Comparison of ENCODE assay signal across 8 mouse cellular contexts in the genomic region with DNA sequence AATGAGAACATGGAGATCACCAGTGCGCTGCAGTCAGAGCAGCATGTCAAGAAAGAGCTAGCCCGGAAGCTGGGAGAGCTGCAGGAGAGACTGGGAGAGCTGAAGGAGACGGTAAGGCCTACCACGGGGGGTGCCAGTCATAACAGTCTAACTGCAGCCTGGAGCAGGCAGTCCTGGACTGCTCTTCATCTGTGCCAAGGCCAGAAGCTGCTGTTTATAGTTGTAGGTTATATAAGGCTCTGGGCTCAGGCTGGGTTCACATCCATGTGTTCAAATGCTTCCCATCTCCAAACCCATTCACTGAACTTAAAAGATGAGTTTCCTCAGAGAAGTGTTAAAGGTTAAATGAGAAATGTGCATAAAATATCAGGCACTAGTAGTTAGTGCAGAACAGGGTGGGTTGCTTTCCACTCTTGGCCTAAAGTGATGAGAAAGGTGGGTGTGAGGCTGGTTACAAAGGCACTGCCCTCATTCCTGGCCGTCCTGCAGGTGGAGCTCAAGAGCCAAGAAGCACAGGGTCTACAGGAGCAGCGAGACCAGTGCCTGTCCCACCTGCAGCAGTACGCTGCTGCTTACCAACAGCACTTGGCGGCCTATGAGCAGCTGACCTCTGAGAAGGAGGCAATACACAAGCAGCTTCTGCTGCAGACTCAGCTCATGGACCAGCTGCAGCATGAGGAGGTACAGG. TPM values are rescaled to one million over a fixed set of nuclear protein-coding genes. Genes with fewer than 3 reads are reported as not detected.
DNase-seq lines count a peak whose midpoint lies in the region; ATAC-seq and TF ChIP-seq lines count a peak whose summit lies in the region.
"Had no signal": no experiment of that assay in that cellular context is flagged by ENCODE, and none has a peak within 500 bp of the region (broad histone marks: within the 10 kb centered on the region; RNA-seq: fewer than 3 reads in every experiment).

No protein-coding gene starts in this region.

- H3K9ac ChIP-seq in hindbrain, postnatal 0 days (replicated peaks; ENCODE audit: low read length) = no peak overlapping the region
- no peak overlapping the region for H3K9ac ChIP-seq in lung, embryonic 16.5 days (ENCODE audit: low read length)
- H3K9ac ChIP-seq: heart, embryonic 13.5 days had no signal

- WGBS in hindbrain, postnatal 0 days = 54% methylated on average over 8 of the region's 8 CpGs
- 51% methylated on average over 8 of the region's 8 CpGs for WGBS in lung, embryonic 16.5 days

- H3K4me2 ChIP-seq in hindbrain, postnatal 0 days (ENCODE audit: low read depth, low read length) = no peak overlapping the region
- no peak overlapping the region for H3K4me2 ChIP-seq in lung, embryonic 16.5 days (ENCODE audit: low read depth, low read length)
- H3K4me2 ChIP-seq: heart, embryonic 13.5 days had no signal

- no peaks in the 10 kb centered on the region for H3K9me3 ChIP-seq in hindbrain, postnatal 0 days (ENCODE audit: low read length)
- H3K9me3 ChIP-seq in lung, embryonic 16.5 days (ENCODE audit: control insufficient read depth, low read length) = no peaks in the 10 kb centered on the region
- H3K9me3 ChIP-seq: heart, embryonic 13.5 days had no signal

- peaks cover 68% of the 10 kb centered on the region for H3K36me3 ChIP-seq in hindbrain, postnatal 0 days (ENCODE audit: insufficient read depth, low read length)
- peaks cover 56% of the 10 kb centered on the region for H3K36me3 ChIP-seq in lung, embryonic 16.5 days (ENCODE audit: control insufficient read depth, insufficient read depth, low read length)

- no peaks in the 10 kb centered on the region for H3K4me1 ChIP-seq in hindbrain, postnatal 0 days (ENCODE audit: insufficient read depth, low read length)
- H3K4me1 ChIP-seq in lung, embryonic 16.5 days (replicated peaks; ENCODE audit: control insufficient read depth, insufficient read depth, low read length) = no peaks in the 10 kb centered on the region
- H3K4me1 ChIP-seq: heart, embryonic 13.5 days had no signal

- DNase-seq in right cerebral cortex, postnatal 10 days (ENCODE audit: low spot score in 2 of 2) = peak; percentile 59 to 69
- DNase-seq in right cerebral cortex, postnatal 36 days (ENCODE audit: low spot score in 2 of 2) = no peak
- peak; percentile 63 for DNase-seq in adrenal gland, postnatal 14 days
- peak; percentile 85 for DNase-seq in embryo, embryonic 10 days (ENCODE audit: low spot score)
- DNase-seq in hindbrain, postnatal 0 days (ENCODE audit: low spot score) = peak; percentile 35
- peak; percentile 45 to 80 for DNase-seq in spleen, postnatal 4 days (ENCODE audit: low spot score in 2 of 2)

- no peak overlapping the region for H3K27ac ChIP-seq in hindbrain, postnatal 0 days
- H3K27ac ChIP-seq in lung, embryonic 16.5 days (ENCODE audit: low read length) = no peak overlapping the region
- H3K27ac ChIP-seq: heart, embryonic 13.5 days had no signal

- no peaks in the 10 kb centered on the region for H3K27me3 ChIP-seq in hindbrain, postnatal 0 days (ENCODE audit: insufficient read depth, low read length)
- H3K27me3 ChIP-seq in lung, embryonic 16.5 days (ENCODE audit: control insufficient read depth, insufficient read depth, low read depth, low read length) = no peaks in the 10 kb centered on the region
- H3K27me3 ChIP-seq: heart, embryonic 13.5 days had no signal

- ATAC-seq in hindbrain, postnatal 0 days = no peak
- peak; percentile 50 for ATAC-seq in lung, embryonic 16.5 days (ENCODE audit: low read depth)

- no peak overlapping the region for H3K4me3 ChIP-seq in hindbrain, postnatal 0 days (ENCODE audit: low read length)
- no peak overlapping the region for H3K4me3 ChIP-seq in lung, embryonic 16.5 days (ENCODE audit: low read length)
- H3K4me3 ChIP-seq: heart, embryonic 13.5 days had no signal

- peak; percentile 77 for TF ChIP-seq CTCF in hindbrain, postnatal 0 days (IDR thresholded peaks at IDR 0.05; ENCODE audit: low read depth)

RNA-seq across cellular contexts. Expression of a gene that starts 16.4 kb away (rescaled TPM):
- 251 and 254 TPM in 2 replicates for total RNA-seq in adrenal gland, postnatal 14 days (2021)
- 302 and 319 TPM in 2 replicates for total RNA-seq in hindbrain, postnatal 0 days (2014; rRNA removed)
- polyA plus RNA-seq in hindbrain, postnatal 0 days (2015; fragmentation: Nextera tagmentation; extraction: Ambion mirVana) = 487 and 513 TPM in 2 replicates
- polyA plus RNA-seq in lung, embryonic 16.5 days (2015; fragmentation: Nextera tagmentation; extraction: Ambion mirVana) = 396 and 415 TPM in 2 replicates

RNA-seq across cellular contexts. Expression of a gene that starts 17.1 kb away (rescaled TPM):
- 69.4 and 72.8 TPM in 2 replicates for total RNA-seq in adrenal gland, postnatal 14 days (2021)
- 49.3 and 55.8 TPM in 2 replicates for total RNA-seq in hindbrain, postnatal 0 days (2014; rRNA removed)
- polyA plus RNA-seq in hindbrain, postnatal 0 days (2015; fragmentation: Nextera tagmentation; extraction: Ambion mirVana) = 24.4 and 25.7 TPM in 2 replicates
- 25.8 and 27.9 TPM in 2 replicates for polyA plus RNA-seq in lung, embryonic 16.5 days (2015; fragmentation: Nextera tagmentation; extraction: Ambion mirVana)

RNA-seq across cellular contexts. Expression of a gene that starts 44.3 kb away (rescaled TPM):
- 132 and 137 TPM in 2 replicates for total RNA-seq in adrenal gland, postnatal 14 days (2021)
- total RNA-seq in hindbrain, postnatal 0 days (2014; rRNA removed) = 115 and 138 TPM in 2 replicates
- 90.8 and 92.5 TPM in 2 replicates for polyA plus RNA-seq in hindbrain, postnatal 0 days (2015; fragmentation: Nextera tagmentation; extraction: Ambion mirVana)
- polyA plus RNA-seq in lung, embryonic 16.5 days (2015; fragmentation: Nextera tagmentation; extraction: Ambion mirVana) = 60.8 and 63.8 TPM in 2 replicates

RNA-seq across cellular contexts. Expression of a gene that starts 47.8 kb away (rescaled TPM):
- total RNA-seq in adrenal gland, postnatal 14 days (2021) = 61.8 and 67.0 TPM in 2 replicates
- 87.6 and 103 TPM in 2 replicates for total RNA-seq in hindbrain, postnatal 0 days (2014; rRNA removed)
- polyA plus RNA-seq in hindbrain, postnatal 0 days (2015; fragmentation: Nextera tagmentation; extraction: Ambion mirVana) = 33.3 and 40.3 TPM in 2 replicates
- 46.1 and 50.7 TPM in 2 replicates for polyA plus RNA-seq in lung, embryonic 16.5 days (2015; fragmentation: Nextera tagmentation; extraction: Ambion mirVana)

RNA-seq across cellular contexts. Expression of a gene that starts 48.8 kb away (rescaled TPM):
- 18.9 and 26.7 TPM in 2 replicates for total RNA-seq in adrenal gland, postnatal 14 days (2021)
- 190 and 211 TPM in 2 replicates for total RNA-seq in hindbrain, postnatal 0 days (2014; rRNA removed)
- 87.6 and 96.9 TPM in 2 replicates for polyA plus RNA-seq in hindbrain, postnatal 0 days (2015; fragmentation: Nextera tagmentation; extraction: Ambion mirVana)
- 5.7 and 5.9 TPM in 2 replicates for polyA plus RNA-seq in lung, embryonic 16.5 days (2015; fragmentation: Nextera tagmentation; extraction: Ambion mirVana)

Comparison
In these comparisons a context has a peak if more than half of its experiments do, and no peak if none do; other contexts are left out.
1. DNase-seq: peak in right cerebral cortex, postnatal 10 days (2 of 2), adrenal gland, postnatal 14 days (single experiment), embryo, embryonic 10 days (single experiment), hindbrain, postnatal 0 days (single experiment) and spleen, postnatal 4 days (2 of 2); none in right cerebral cortex, postnatal 36 days (0 of 2).